Mouse (Mus musculus): Measurements from ENCODE around the gene Magix. TPM values are rescaled to one million over a fixed set of nuclear protein-coding genes. Genes with fewer than 3 reads are reported as not detected.
A peak's percentile ranks its signal among the peaks of the same experiment; 100 is the strongest.

The Magix gene
- polyA plus RNA-seq, 1 experiment from 2014 or later, result 0.50 TPM

DNA sequence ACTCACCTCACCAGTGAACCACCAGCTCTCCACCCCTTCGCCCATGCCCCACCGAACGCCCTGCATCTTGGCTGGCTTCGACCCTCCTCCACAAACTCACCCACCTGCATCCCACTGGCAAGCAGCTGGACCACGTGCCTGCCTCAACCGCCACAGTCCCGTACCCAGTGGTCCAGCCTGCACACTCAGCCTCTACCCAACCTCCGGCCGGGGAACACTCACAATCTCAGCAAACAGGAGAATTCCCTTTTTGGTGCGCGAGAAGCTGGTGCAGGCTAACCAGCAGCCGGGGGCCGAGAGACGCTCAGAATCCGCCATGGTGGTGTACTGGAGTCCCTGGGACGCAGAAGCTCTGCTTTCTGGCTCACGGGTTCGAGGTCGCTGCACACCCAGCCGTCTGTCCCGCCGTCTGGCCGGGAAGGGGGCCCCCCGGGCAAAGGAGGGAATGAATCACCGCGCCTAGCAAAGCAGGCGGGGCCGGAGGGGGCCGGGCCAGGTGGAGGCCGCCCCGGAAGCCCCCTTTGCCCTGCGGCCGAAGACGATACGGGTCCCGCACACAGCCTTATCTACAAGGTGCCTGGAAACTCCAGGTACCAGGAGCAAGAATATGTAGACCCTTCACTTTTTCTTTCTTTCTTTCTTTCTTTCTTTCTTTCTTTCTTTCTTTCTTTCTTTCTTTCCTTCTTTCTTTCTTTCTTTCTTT is 10.0 kb downstream of the Magix start, which contains the start of gene Plp2:
Gene Plp2 (minus strand): TSS at position 470 of the 703 bp plus-strand sequence.
- DNase-seq (ENCODE audit: low spot score), result peak; percentile 46

DNA sequence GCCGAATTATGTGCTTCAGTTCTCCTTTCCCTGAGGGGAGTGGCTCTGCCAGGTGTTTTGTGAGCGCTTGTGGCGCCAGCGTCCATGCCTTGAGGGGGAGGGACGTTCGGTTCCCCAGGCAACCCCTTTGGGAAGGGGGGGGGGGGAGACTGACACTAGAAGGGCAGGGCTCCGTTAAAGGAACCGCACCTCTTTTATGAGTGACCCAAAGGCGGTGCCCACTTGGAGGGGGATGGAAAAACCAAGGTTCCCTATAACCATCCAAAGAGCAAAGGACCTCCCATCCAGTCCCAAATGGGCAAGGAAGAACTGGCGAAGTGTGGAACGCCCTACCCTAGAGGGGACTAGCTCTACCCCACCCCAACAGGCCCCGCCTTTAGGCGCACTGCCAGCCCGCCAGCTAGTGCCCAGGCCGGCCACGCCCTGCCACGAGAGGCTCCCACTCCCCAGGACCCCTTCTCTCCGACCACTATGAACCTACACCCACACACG is 10.6 kb downstream of the Magix start:
- H3K36me3 ChIP-seq (ENCODE audit: control insufficient read depth, insufficient read depth, low read length), result peaks cover 11% of the 10 kb centered on the region; the same call in 1 of the 2 replicates
- H3K9ac ChIP-seq (ENCODE audit: low read depth, low read length), result peak overlapping the region; percentile 64
- peak overlapping the region; percentile 55 for H3K4me2 ChIP-seq (ENCODE audit: low read depth, low read length)
- peak overlapping the region; percentile 67 for H3K27ac ChIP-seq (replicated peaks; ENCODE audit: low read depth, low read length)
- DNase-seq (ENCODE audit: low spot score) (peak; percentile 76), ATAC-seq (ENCODE audit: low read depth) (peak; percentile 75)
- peak overlapping the region; percentile 49 for H3K4me3 ChIP-seq (ENCODE audit: low read depth, low read length)
- WGBS, result 25% methylated on average over 9 of the region's 19 CpGs
- H3K27me3 ChIP-seq (replicated peaks; ENCODE audit: control insufficient read depth, insufficient read depth, low read length), result no peaks in the 10 kb centered on the region
- no peaks in the 10 kb centered on the region for H3K9me3 ChIP-seq (ENCODE audit: control insufficient read depth, low read length)
- H3K4me1 ChIP-seq (ENCODE audit: control insufficient read depth, insufficient read depth, low read length), result no peaks in the 10 kb centered on the region

More for the DNA sequence above, 10.0 kb downstream of the Magix start, which contains the start of gene Plp2:
- peak; percentile 45; the same call in 1 of the 2 replicates for ATAC-seq (ENCODE audit: low read depth)
- Histone ChIP-seq H3K4me2 (ENCODE audit: low read depth, low read length) (peak within 1 kb of the TSS; percentile 55), H3K27me3 (replicated peaks; ENCODE audit: control insufficient read depth, insufficient read depth, low read length) (no peaks in the 10 kb centered on the region), H3K9me3 (ENCODE audit: control insufficient read depth, low read length) (no peaks in the 10 kb centered on the region), H3K27ac (replicated peaks; ENCODE audit: low read depth, low read length) (peak within 1 kb of the TSS; percentile 67), H3K9ac (ENCODE audit: low read depth, low read length) (peak within 1 kb of the TSS; percentile 64), H3K4me1 (ENCODE audit: control insufficient read depth, insufficient read depth, low read length) (no peaks in the 10 kb centered on the region), H3K4me3 (ENCODE audit: low read depth, low read length) (peak within 1 kb of the TSS; percentile 49), H3K36me3 (ENCODE audit: control insufficient read depth, insufficient read depth, low read length) (peaks cover 10% of the 10 kb centered on the region; the same call in 1 of the 2 replicates)
- 16% methylated on average over 23 of the region's 36 CpGs for WGBS

GRCm38 (mm10) chrX:7665739-7666502 is 15.1 kb downstream of the Magix start:
- H3K4me3 ChIP-seq (ENCODE audit: low read depth, low read length), result no peak overlapping the region
- WGBS, result 82% methylated on average over 21 of the region's 21 CpGs
- no peaks in the 10 kb centered on the region for H3K27me3 ChIP-seq (replicated peaks; ENCODE audit: control insufficient read depth, insufficient read depth, low read length)
- ATAC-seq (ENCODE audit: low read depth) (no peak), DNase-seq (ENCODE audit: low spot score) (no peak)
- H3K9me3 ChIP-seq (ENCODE audit: control insufficient read depth, low read length), result no peaks in the 10 kb centered on the region
- H3K27ac ChIP-seq (replicated peaks; ENCODE audit: low read depth, low read length), result no peak overlapping the region
- H3K9ac ChIP-seq (ENCODE audit: low read depth, low read length), result no peak overlapping the region
- no peak overlapping the region for H3K4me2 ChIP-seq (ENCODE audit: low read depth, low read length)
- H3K4me1 ChIP-seq (ENCODE audit: control insufficient read depth, insufficient read depth, low read length), result no peaks in the 10 kb centered on the region
- peaks cover 11% of the 10 kb centered on the region; the same call in 1 of the 2 replicates for H3K36me3 ChIP-seq (ENCODE audit: control insufficient read depth, insufficient read depth, low read length)

- H3K27me3 ChIP-seq (replicated peaks; ENCODE audit: control insufficient read depth, insufficient read depth, low read length), result no peaks in the 10 kb centered on the region
- H3K4me3 ChIP-seq (ENCODE audit: low read depth, low read length), result no peak overlapping the region
- no peak overlapping the region for H3K4me2 ChIP-seq (ENCODE audit: low read depth, low read length)
- no peaks in the 10 kb centered on the region for H3K4me1 ChIP-seq (ENCODE audit: control insufficient read depth, insufficient read depth, low read length)
- DNase-seq (ENCODE audit: low spot score) (no peak), ATAC-seq (ENCODE audit: low read depth) (no peak)
- 92% methylated on average over 11 of the region's 11 CpGs for WGBS
- H3K27ac ChIP-seq (replicated peaks; ENCODE audit: low read depth, low read length), result no peak overlapping the region
- peaks cover 11% of the 10 kb centered on the region; the same call in 1 of the 2 replicates for H3K36me3 ChIP-seq (ENCODE audit: control insufficient read depth, insufficient read depth, low read length)
- H3K9ac ChIP-seq (ENCODE audit: low read depth, low read length), result no peak overlapping the region
- H3K9me3 ChIP-seq (ENCODE audit: control insufficient read depth, low read length), result no peaks in the 10 kb centered on the region
Observed at GRCm38 (mm10) chrX:7664791-7665190, 16.3 kb downstream of the Magix start.

DNA sequence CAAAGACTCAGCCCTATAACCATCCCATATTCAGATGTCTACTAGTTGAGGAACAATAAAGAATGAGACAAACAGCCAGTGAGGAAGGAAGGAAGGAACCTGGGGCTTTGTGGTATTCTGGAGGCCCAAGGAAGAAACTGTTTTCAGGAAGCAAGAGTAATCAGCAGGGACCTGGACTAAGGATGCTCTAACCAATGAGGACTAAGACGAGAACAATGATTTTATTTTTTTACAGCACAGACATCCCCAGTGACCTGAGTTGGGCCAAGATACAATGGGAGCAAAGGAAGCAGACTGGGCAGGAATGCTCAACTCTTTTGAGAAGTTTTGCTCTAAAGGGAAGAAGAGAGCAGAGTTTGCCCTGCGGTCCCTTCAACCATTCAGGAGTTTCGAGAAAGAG is 18.1 kb downstream of the Magix start:
- H3K27me3 ChIP-seq (replicated peaks; ENCODE audit: control insufficient read depth, insufficient read depth, low read length), result no peaks in the 10 kb centered on the region
- H3K4me2 ChIP-seq (ENCODE audit: low read depth, low read length), result no peak overlapping the region
- no peak overlapping the region for H3K4me3 ChIP-seq (ENCODE audit: low read depth, low read length)
- no peak overlapping the region for H3K27ac ChIP-seq (replicated peaks; ENCODE audit: low read depth, low read length)
- H3K9me3 ChIP-seq (ENCODE audit: control insufficient read depth, low read length), result no peaks in the 10 kb centered on the region
- 72% methylated on average over 3 of the region's 3 CpGs for WGBS
- ATAC-seq (ENCODE audit: low read depth), result no peak
- peaks cover 11% of the 10 kb centered on the region; the same call in 1 of the 2 replicates for H3K36me3 ChIP-seq (ENCODE audit: control insufficient read depth, insufficient read depth, low read length)
- H3K9ac ChIP-seq (ENCODE audit: low read depth, low read length), result no peak overlapping the region
- no peak for DNase-seq (ENCODE audit: low spot score)
- H3K4me1 ChIP-seq (ENCODE audit: control insufficient read depth, insufficient read depth, low read length), result 0 out of 2 replicates have a peak, but pooled peaks cover 2% of the 10 kb centered on the region

GRCm38 (mm10) chrX:7661086-7661485 is 20.0 kb downstream of the Magix start:
- H3K36me3 ChIP-seq (ENCODE audit: control insufficient read depth, insufficient read depth, low read length), result 0 out of 2 replicates have a peak, but pooled peaks cover under 1% of the 10 kb centered on the region
- H3K27ac ChIP-seq (replicated peaks; ENCODE audit: low read depth, low read length), result no peak overlapping the region
- 79% methylated on average over 4 of the region's 4 CpGs for WGBS
- no peak overlapping the region for H3K4me3 ChIP-seq (ENCODE audit: low read depth, low read length)
- DNase-seq (ENCODE audit: low spot score) (no peak), ATAC-seq (ENCODE audit: low read depth) (no peak)
- H3K4me2 ChIP-seq (ENCODE audit: low read depth, low read length), result no peak overlapping the region
- no peak overlapping the region for H3K9ac ChIP-seq (ENCODE audit: low read depth, low read length)
- H3K27me3 ChIP-seq (replicated peaks; ENCODE audit: control insufficient read depth, insufficient read depth, low read length), result no peaks in the 10 kb centered on the region
- 0 out of 2 replicates have a peak, but pooled peaks cover 3% of the 10 kb centered on the region for H3K4me1 ChIP-seq (ENCODE audit: control insufficient read depth, insufficient read depth, low read length)
- no peaks in the 10 kb centered on the region for H3K9me3 ChIP-seq (ENCODE audit: control insufficient read depth, low read length)

DNA sequence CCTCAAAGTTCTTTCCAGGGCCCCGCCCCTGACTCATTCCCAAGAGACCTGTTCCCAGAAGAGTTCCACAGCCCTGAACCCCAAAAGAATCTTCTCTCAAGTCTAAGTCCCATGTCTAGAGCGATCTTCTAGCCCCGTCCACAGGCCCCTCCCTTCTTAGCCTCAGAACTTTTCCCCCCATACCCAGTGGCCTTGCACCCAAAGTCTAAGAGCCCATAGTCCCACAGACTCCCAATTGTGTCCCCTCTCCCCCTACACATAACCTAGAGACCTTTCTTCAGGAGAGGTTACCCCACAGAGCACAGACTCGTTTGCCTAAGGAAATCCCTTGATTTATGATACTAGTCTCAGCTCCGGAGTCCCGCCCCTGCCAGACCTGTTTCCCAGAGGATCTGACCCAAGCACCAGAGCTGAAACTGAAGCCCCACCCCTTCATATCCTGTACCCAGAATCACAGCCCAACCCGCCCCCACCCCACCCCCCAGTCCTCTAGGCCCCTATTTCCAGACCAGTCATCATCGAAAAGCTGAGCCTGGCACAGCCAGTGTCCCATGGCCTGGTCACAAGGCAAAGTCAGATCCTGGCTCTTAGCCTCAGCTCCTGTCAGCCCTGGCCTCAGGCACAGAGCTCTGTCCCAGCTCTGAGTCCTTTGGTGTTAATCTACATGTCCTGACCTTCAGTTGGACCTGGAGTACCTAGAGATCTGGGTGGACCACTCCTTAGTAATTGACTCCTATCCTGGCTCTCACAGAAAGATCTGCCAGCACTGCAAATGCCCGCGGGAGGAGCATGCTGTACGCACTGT is 22.1 kb downstream of the Magix start:
- ATAC-seq (ENCODE audit: low read depth) (no peak), DNase-seq (ENCODE audit: low spot score) (no peak)
- Histone ChIP-seq H3K27me3 (replicated peaks; ENCODE audit: control insufficient read depth, insufficient read depth, low read length) (no peaks in the 10 kb centered on the region), H3K4me3 (ENCODE audit: low read depth, low read length) (peak overlapping the region; percentile 48; the same call in 1 of the 2 replicates), H3K4me2 (ENCODE audit: low read depth, low read length) (peak overlapping the region; percentile 51), H3K36me3 (ENCODE audit: control insufficient read depth, insufficient read depth, low read length) (no peaks in the 10 kb centered on the region), H3K27ac (replicated peaks; ENCODE audit: low read depth, low read length) (no peak overlapping the region; the same call in 1 of the 2 replicates), H3K9me3 (ENCODE audit: control insufficient read depth, low read length) (no peaks in the 10 kb centered on the region), H3K9ac (ENCODE audit: low read depth, low read length) (no peak overlapping the region), H3K4me1 (ENCODE audit: control insufficient read depth, insufficient read depth, low read length) (0 out of 2 replicates have a peak, but pooled peaks cover 3% of the 10 kb centered on the region)
- WGBS, result 53% methylated on average over 10 of the region's 11 CpGs

Measured in embryonic facial prominence, embryonic 14.5 days (tissue).